Mouse (Mus musculus) left cerebral cortex, adult 2 months (tissue): ENCODE measurements at regions not wholly inside any gene's neighbourhood (a gene's known extent, or its start where the extent isn't known, plus 50 kb on each side); places are given as distances from the start of the nearest gene placed in this dataset.

Experiments
- DNase-seq, 2 experiments: peaks; one replicate each; pipeline ENCODE4 v3.0.0; 2021 to 2022; ENCODE audit warnings: low spot score in 2 of 2, mixed read lengths in 1 of 2; ENCODE audit errors: extremely low spot score in 1 of 2
- H3K27ac ChIP-seq: fragments of 200-600 bp; 2 replicates; pipeline ENCODE4 v1.8.1; 2022
- H3K4me3 ChIP-seq: fragments of 200-600 bp; 2 replicates; pipeline ENCODE4 v1.8.1; 2022
- CTCF ChIP-seq: fragments of 200-600 bp; IDR thresholded peaks from 2 replicates; pipeline ENCODE4 v1.8.1; 2022; ENCODE audit warnings: antibody characterized with exemption, mild to moderate bottlenecking, moderate library complexity
- intact Hi-C: fragments of 180-260 bp; cut with DNase I; formaldehyde crosslinking; loops from one replicate; pipeline ENCODE4 v1.15.1; 2025

DNA sequence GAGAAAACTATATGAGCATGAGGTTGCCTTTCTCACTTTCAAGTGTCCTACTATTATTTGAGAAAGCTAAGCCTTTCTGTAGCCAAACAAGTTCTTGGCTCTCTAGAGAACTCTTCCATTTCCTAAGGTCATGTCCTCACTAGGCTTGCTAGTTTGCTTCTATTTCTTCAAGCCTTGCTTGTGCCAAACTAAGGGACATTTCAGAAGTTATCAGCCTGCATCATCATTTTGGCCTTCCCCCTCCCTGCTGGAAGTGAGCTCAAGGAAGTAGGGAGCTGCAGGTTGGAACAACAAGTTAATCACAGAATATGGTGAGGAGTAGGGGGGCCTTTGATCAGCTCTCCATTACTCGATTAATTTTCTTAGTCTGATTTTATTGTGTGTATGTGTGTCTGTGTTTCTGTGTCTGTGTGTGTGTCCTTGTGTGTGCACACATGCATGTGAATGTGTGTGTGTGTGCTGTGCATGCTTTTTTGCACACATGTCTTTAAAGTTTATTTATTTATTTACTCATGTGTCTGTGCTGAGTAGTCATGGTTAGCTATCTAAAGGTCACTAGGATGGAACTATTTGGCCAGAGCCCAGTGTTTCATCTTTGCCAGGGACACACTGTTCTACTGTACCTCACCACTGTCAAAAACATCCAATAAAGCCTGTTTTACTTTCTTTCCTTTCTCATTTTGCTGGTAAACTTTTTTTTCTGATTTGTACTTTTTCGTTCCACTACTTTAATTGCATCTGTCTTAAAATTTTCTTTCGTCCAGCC is 371.4 kb upstream of the Eda2r start:
- intact Hi-C loops: no loop called here
- TF ChIP-seq CTCF: no peak
- Histone ChIP-seq H3K27ac (no peak overlapping the region), H3K4me3 (no peak overlapping the region)
- DNase-seq: no peak

DNA sequence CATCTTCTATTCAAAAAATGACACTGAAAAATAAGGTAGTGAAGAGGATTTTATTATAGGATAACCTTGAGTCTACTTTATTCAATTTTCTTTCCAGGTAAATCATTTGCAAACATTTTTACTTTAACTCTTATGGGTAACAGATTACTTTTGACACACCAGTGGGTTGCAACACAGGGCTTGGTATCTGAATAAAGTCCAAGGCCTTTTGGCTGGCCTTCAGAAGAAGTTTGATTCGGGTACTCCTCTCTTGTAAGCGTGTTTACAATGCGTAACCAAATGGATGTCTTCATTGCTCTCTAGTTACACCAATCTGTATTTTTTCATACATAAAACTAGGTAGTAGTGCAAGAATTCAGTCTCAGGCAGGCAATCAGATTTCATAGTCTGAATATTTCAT is 367.3 kb upstream of the Eda2r start:
- TF ChIP-seq CTCF: no peak
- no peak for DNase-seq
- H3K4me3 ChIP-seq: no peak overlapping the region
- intact Hi-C loops: no loop called here
- no peak overlapping the region for H3K27ac ChIP-seq

DNA sequence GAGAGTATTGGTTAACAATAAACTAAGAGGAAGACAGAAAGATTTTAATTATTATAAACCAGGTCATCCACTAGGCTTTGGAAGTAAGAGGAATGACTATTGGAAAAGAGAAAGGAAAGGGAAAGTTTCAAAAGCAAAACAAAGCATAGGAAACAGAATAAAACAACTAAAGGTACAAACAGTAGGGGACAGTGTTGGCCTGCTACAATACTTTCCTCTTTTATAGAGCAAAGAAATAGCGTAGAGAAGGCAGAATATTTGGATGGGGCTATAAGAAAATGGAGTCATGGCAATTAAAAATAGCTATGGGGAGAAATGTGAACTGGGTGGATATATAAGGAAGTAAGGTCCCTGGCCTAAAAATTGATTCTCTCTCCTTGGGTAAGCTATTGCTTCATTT is 347.5 kb upstream of the Eda2r start:
- no peak for DNase-seq
- no peak overlapping the region for H3K4me3 ChIP-seq
- intact Hi-C loops: loop anchor here (10.0 kb wide), 1 partner anchor 890 kb away; no protein-coding TSS in a partner anchor
- peak; percentile 31 for TF ChIP-seq CTCF
- no peak overlapping the region for H3K27ac ChIP-seq

DNA sequence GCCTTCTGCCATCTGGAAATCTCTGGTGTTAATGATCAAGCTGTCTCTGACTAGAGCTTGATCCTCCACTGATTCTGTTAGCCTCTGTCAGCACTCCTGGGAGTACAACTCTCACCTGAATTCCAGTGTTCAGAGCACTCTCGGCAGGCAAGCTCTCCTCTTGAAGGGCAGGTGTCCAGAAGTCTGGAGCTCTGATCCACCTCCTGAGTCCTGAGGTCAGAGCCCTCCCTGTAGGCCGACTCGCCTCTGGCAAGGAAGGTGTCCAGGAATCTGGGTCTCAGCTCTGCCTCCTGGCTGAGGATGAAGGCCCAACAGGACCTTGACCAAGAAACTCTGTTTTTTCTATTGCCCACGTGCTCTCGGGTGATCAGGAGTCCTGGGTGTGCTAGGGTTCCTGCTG is 330.8 kb upstream of the Eda2r start:
- no peak for TF ChIP-seq CTCF
- intact Hi-C loops: no loop called here
- Histone ChIP-seq H3K27ac (no peak overlapping the region), H3K4me3 (no peak overlapping the region)
- DNase-seq: no peak

DNA sequence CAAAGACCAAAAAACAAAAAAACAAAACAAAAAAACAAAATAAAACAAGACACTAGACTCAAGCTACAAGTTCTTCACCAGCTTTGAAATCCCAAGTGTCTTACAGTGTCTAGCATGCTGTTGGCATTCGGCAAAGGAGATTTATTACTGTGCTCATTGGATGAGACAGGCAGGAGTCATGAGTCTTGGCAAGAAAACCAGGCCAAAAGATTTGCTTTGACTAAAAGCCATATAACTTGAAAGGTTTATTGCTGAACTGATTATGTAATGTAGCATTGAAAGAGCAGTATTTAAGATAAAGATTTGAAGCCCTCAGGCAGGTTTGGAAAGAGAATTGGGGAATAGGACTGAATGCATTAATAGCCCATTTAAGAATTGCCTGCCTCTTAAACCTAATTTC is 281.7 kb upstream of the Eda2r start:
- DNase-seq: no peak
- no peak overlapping the region for H3K27ac ChIP-seq
- no peak for TF ChIP-seq CTCF
- intact Hi-C loops: no loop called here
- no peak overlapping the region for H3K4me3 ChIP-seq

DNA sequence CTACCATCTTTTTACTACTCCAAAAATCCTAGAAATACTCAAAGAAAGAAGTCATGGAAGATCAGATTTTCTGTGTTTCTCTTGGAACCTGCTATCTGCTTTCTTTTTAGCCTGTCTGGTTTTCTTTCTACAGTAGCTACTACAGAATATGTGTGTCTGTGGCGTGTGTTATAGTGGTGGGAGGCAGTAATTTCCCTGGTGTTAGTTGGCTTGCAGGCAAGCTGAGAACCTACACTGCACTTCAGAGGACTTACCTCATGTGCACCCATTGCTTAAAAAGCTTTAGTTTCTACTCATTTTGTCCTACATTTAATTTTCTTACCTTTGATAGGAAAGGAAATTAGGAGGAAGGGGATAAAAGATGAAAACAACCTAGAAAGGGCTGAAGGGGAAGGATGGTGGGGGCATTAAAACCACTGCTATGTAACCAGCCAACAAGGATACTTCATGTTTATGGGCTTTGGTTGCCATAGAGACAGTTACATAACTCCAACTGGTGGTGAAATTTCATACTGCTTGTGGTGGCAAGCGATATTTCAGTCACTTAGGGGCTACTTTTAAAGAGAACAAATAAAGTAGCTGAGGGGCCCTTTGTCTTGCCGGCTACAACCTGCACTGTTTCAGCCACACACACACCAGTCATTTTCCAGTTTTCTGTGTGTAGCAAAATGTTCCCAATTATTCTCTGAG is 274.7 kb upstream of the Eda2r start:
- TF ChIP-seq CTCF: no peak; the same call in 1 of the 2 replicates
- DNase-seq: no peak
- intact Hi-C loops: no loop called here
- H3K4me3 ChIP-seq: no peak overlapping the region
- no peak overlapping the region for H3K27ac ChIP-seq
